Mouse (Mus musculus) testis, adult 2 months (tissue): ENCODE measurements at regions not wholly inside any gene's neighbourhood (a gene's known extent, or its start where the extent isn't known, plus 50 kb on each side); places are given as distances from the start of the nearest gene placed in this dataset.

ENCODE experiments used
- H3K27ac ChIP-seq: fragments of 200-500 bp; 2 replicates; pipeline ENCODE4 v1.5.1; 2012; ENCODE audit warnings: low read depth, low read length; ENCODE audit not compliant: control insufficient read depth, insufficient read depth
- H3K27me3 ChIP-seq: fragments of 200-500 bp; 2 replicates; pipeline ENCODE4 v1.6.1; 2012; ENCODE audit warnings: mild to moderate bottlenecking, low read length, moderate library complexity; ENCODE audit not compliant: control insufficient read depth, insufficient read depth
- H3K36me3 ChIP-seq: fragments of 200-500 bp; 2 replicates; pipeline ENCODE4 v1.6.1; 2012; ENCODE audit warnings: mild to moderate bottlenecking, low read length; ENCODE audit not compliant: control insufficient read depth, insufficient read depth
- H3K4me1 ChIP-seq: fragments of 200-500 bp; 2 replicates; pipeline ENCODE4 v1.6.1; 2012; ENCODE audit warnings: low read length; ENCODE audit not compliant: control insufficient read depth, insufficient read depth
- H3K4me3 ChIP-seq: fragments of 200-500 bp; 2 replicates; pipeline ENCODE4 v1.5.1; 2012; ENCODE audit warnings: low read depth, mild to moderate bottlenecking, low read length, moderate library complexity, mixed read lengths; ENCODE audit not compliant: control insufficient read depth
- CTCF ChIP-seq: fragments of 200-500 bp; IDR thresholded peaks from 2 replicates; pipeline ENCODE4 v1.5.1; 2012; ENCODE audit warnings: low read depth, mild to moderate bottlenecking, inconsistent platforms, low read length, moderate library complexity; ENCODE audit not compliant: control insufficient read depth, insufficient read depth, insufficient replicate concordance
- POLR2A ChIP-seq: fragments of 200-500 bp; IDR thresholded peaks from 2 replicates; pipeline ENCODE4 v1.6.1; 2012; ENCODE audit warnings: low read depth, mild to moderate bottlenecking, inconsistent platforms, low read length, moderate library complexity; ENCODE audit not compliant: control insufficient read depth

GRCm38 (mm10) chr19:45311831-45312537 is 51.5 kb upstream of the Btrc start:
- H3K27ac ChIP-seq, result no peak overlapping the region
- H3K4me3 ChIP-seq, result no peak overlapping the region
- no peaks in the 10 kb centered on the region for H3K27me3 ChIP-seq

GRCm38 (mm10) chr19:45312713-45313365 is 50.7 kb upstream of the Btrc start:
- Histone ChIP-seq H3K4me1 (peaks cover 13% of the 10 kb centered on the region), H3K36me3 (no peaks in the 10 kb centered on the region), H3K4me3 (no peak overlapping the region), H3K27ac (no peak overlapping the region), H3K27me3 (no peaks in the 10 kb centered on the region)
- TF ChIP-seq POLR2A (no peak), CTCF (no peak)

More at GRCm38 (mm10) chr19:45311831-45312537, 51.5 kb upstream of the Btrc start:
- peaks cover 9% of the 10 kb centered on the region for H3K4me1 ChIP-seq
- TF ChIP-seq CTCF, result no peak
- no peak for TF ChIP-seq POLR2A
- no peaks in the 10 kb centered on the region for H3K36me3 ChIP-seq
